Mouse (Mus musculus) intestine, embryonic 16.5 days (tissue): ENCODE measurements around the gene Nle1. TPM values are rescaled to one million over a fixed set of nuclear protein-coding genes. Genes with fewer than 3 reads are reported as not detected.
A peak's percentile ranks its signal among the peaks of the same experiment; 100 is the strongest.

Source experiments
- ATAC-seq: fragments of 200-750 bp; cut with Nextera tagmentation; 2 replicates; pipeline ENCODE4 v1.8.0; 2017; ENCODE audit warnings: moderate TSS enrichment, moderate library complexity
- H3K27ac ChIP-seq: fragments of 300-500 bp; sonication (generic); 2 replicates; pipeline ENCODE4 v1.5.1; 2014; ENCODE audit warnings: mild to moderate bottlenecking, low read length
- H3K27me3 ChIP-seq: fragments of 300-500 bp; sonication (generic); replicated peaks from 2 replicates; pipeline ENCODE4 v1.6.1; 2014; ENCODE audit warnings: low read length, control low read depth, mixed read lengths; ENCODE audit not compliant: control insufficient read depth, insufficient read depth
- H3K36me3 ChIP-seq: fragments of 300-500 bp; sonication (generic); 2 replicates; pipeline ENCODE4 v1.6.1; 2014; ENCODE audit warnings: low read length, control low read depth; ENCODE audit not compliant: control insufficient read depth, insufficient read depth
- H3K4me1 ChIP-seq: fragments of 300-500 bp; sonication (generic); 2 replicates; pipeline ENCODE4 v1.6.1; 2014; ENCODE audit warnings: low read length, control low read depth, mixed read lengths; ENCODE audit not compliant: control insufficient read depth, insufficient read depth
- H3K4me2 ChIP-seq: fragments of 300-500 bp; sonication (generic); 2 replicates; pipeline ENCODE4 v1.6.1; 2014; ENCODE audit warnings: low read depth, low read length, control low read depth
- H3K4me3 ChIP-seq: fragments of 300-500 bp; sonication (generic); 2 replicates; pipeline ENCODE4 v1.5.1; 2014; ENCODE audit warnings: mild to moderate bottlenecking, low read length
- H3K9ac ChIP-seq: fragments of 300-500 bp; sonication (generic); 2 replicates; pipeline ENCODE4 v1.6.1; 2014; ENCODE audit warnings: low read depth, low read length
- H3K9me3 ChIP-seq: fragments of 300-500 bp; sonication (generic); 2 replicates; pipeline ENCODE4 v1.6.1; 2016; ENCODE audit warnings: low read length, control low read depth; ENCODE audit not compliant: control insufficient read depth
- WGBS: fragments of 180-500 bp; shearing (Covaris S2); extraction: QIAGEN DNeasy Blood & Tissue Kit; methylation state at CpG from one replicate; pipeline ENCODE4 v1.1.7; 2014; 5-methylcytosine and 5-hydroxymethylcytosine counted together
- polyA plus RNA-seq: library from polyadenylated mRNA; unstranded; fragments of >200 nt; fragmentation: Nextera tagmentation; extraction: Ambion mirVana; gene quantifications from 2 replicates; pipeline ENCODE4 v1.2.1, GENCODE M21; 2015

Gene Nle1
- polyA plus RNA-seq, 1 experiment from 2014 or later, result 31.2 TPM

DNA sequence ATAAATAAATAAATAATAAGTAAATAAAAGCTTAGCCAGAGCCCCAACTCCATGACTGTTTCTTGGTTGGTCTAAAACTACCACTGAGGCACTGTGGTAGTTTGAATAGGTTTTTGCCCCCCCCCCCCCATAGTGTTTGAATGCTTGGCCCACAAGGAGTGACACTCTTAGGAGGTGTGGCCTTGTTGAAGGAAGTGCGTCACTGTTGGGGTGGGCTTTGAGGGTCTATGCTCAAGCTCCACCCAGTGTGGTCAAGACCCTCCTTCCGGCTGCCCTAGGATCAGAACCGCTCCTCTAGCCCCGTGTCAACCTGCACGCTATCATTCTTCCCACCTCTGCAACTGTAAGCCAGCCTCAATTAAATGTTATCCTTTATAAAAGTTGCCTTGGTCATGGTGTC is 32.6 kb downstream of the Nle1 start:
- WGBS, result 86% methylated on average over 5 of the region's 5 CpGs
- ATAC-seq, result no peak

GRCm38 (mm10) chr11:82874924-82875323 is 33.3 kb downstream of the Nle1 start:
- H3K27me3 ChIP-seq, result no peaks in the 10 kb centered on the region
- no peaks in the 10 kb centered on the region for H3K4me1 ChIP-seq
- no peak overlapping the region for H3K4me2 ChIP-seq
- H3K9me3 ChIP-seq, result no peaks in the 10 kb centered on the region
- no peak for ATAC-seq
- H3K9ac ChIP-seq, result no peak overlapping the region
- WGBS, result 43% methylated on average over 5 of the region's 5 CpGs
- no peak overlapping the region for H3K4me3 ChIP-seq
- H3K36me3 ChIP-seq, result peaks cover 9% of the 10 kb centered on the region
- H3K27ac ChIP-seq, result no peak overlapping the region

More for the DNA sequence above, 32.6 kb downstream of the Nle1 start:
- H3K9ac ChIP-seq, result no peak overlapping the region
- no peaks in the 10 kb centered on the region for H3K4me1 ChIP-seq
- no peak overlapping the region for H3K4me3 ChIP-seq
- H3K9me3 ChIP-seq, result no peaks in the 10 kb centered on the region
- no peak overlapping the region for H3K4me2 ChIP-seq
- peaks cover 9% of the 10 kb centered on the region for H3K36me3 ChIP-seq
- H3K27ac ChIP-seq, result no peak overlapping the region
- H3K27me3 ChIP-seq, result no peaks in the 10 kb centered on the region

DNA sequence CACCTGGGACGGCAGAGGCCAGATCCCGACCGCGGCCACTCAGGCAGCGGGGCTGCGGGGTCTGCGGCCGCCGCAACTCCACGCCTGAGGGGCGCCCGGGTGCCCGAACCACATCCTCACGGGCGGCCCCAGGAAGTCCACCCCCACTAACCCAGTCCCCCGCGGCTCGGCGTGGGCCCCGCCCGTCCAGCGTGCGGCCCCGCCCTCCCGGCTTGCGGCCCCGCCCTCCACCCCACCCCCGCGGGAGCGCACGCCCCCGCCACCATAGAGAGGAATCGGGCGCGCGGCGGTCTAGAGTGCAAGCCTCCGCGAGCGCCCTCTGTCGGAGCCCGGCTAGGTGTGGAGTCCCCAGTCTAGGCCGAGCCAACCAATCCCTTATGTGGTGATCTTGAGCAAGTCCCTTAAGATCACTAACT is 37.2 kb downstream of the Nle1 start, which contains the start of gene Rffl:
Gene Rffl (minus strand): TSS at position 180 of the 416 bp plus-strand sequence.
- Histone ChIP-seq H3K9ac (peak within 1 kb of the TSS; percentile 87), H3K27me3 (no peaks in the 10 kb centered on the region), H3K27ac (peak within 1 kb of the TSS; percentile 82), H3K4me1 (no peaks in the 10 kb centered on the region), H3K36me3 (no peaks in the 10 kb centered on the region), H3K4me3 (peak within 1 kb of the TSS; percentile 87), H3K4me2 (peak within 1 kb of the TSS; percentile 59), H3K9me3 (no peaks in the 10 kb centered on the region)
- WGBS, result 0% methylated on average over 33 of the region's 43 CpGs
- peak; percentile 98 for ATAC-seq

GRCm38 (mm10) chr11:82870173-82871030 is 37.8 kb downstream of the Nle1 start:
- WGBS, result 2% methylated on average over 36 of the region's 36 CpGs
- peak overlapping the region; percentile 82 for H3K27ac ChIP-seq

DNA sequence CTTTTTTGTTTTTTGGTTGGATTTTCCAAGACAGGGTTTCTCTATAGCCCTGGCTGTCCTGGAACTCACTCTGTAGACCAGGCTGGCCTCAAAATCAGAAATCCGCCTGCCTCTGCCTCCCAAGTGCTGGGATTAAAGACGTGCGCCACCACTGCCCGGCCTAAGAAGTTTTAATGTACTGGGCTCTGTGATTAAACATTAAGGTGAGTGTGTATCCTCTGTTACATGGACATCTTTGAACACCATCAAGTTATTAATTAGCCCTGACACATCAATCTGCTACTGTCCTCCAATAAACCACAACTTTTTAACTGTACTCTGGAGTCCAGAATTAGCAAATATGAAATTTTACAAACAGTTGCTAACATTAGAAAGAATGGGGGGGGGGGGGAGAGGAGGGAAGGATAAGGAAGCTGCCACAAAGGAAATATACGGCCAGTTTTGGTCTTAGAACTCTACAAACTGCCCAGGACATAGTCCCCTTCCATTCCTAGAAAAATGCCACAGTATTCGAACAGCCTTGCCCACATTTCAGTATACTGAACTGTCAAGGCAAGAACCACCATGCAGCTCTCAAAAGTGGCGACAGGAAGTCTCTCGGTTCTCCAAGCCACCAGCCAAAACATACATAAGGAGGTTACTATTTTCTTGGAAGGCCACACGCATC is 38.6 kb downstream of the Nle1 start:
- peak overlapping the region; percentile 82 for H3K27ac ChIP-seq

More at GRCm38 (mm10) chr11:82870173-82871030, 37.8 kb downstream of the Nle1 start:
- Histone ChIP-seq H3K9ac (peak overlapping the region; percentile 87), H3K4me2 (peak overlapping the region; percentile 59), H3K36me3 (no peaks in the 10 kb centered on the region), H3K4me3 (peak overlapping the region; percentile 87), H3K4me1 (no peaks in the 10 kb centered on the region), H3K9me3 (no peaks in the 10 kb centered on the region), H3K27me3 (no peaks in the 10 kb centered on the region)
- ATAC-seq, result peak; percentile 83

DNA sequence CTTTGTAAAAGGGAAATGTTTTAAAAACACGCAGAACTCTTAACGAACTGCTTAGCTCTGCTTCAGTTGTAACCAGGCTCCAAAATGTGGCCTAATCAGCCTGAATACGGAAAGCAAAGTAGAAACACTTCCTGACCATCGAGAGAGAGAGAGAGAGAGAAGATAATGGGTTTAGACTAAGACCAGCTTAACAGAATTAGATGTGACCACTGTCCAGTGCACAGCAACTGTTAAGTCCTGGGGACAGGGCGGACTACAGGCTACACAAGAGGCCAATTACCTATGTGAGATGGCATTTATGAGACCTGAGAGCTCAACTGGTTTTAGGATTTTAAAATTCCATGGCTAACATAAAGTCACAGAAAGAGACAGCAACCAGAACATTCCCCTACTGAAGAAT is 40.3 kb downstream of the Nle1 start:
- Histone ChIP-seq H3K4me3 (no peak overlapping the region), H3K4me2 (no peak overlapping the region), H3K9ac (no peak overlapping the region), H3K4me1 (no peaks in the 10 kb centered on the region), H3K27me3 (no peaks in the 10 kb centered on the region), H3K27ac (no peak overlapping the region), H3K36me3 (no peaks in the 10 kb centered on the region), H3K9me3 (no peaks in the 10 kb centered on the region)
- 88% methylated on average over 5 of the region's 5 CpGs for WGBS
- ATAC-seq, result no peak

More for the DNA sequence above, 38.6 kb downstream of the Nle1 start:
- ATAC-seq, result no peak
- no peaks in the 10 kb centered on the region for H3K27me3 ChIP-seq
- H3K9me3 ChIP-seq, result no peaks in the 10 kb centered on the region
- H3K4me3 ChIP-seq, result peak overlapping the region; percentile 87
- WGBS, result 59% methylated on average over 9 of the region's 9 CpGs
- H3K36me3 ChIP-seq, result no peaks in the 10 kb centered on the region
- H3K9ac ChIP-seq, result peak overlapping the region; percentile 87
- H3K4me2 ChIP-seq, result peak overlapping the region; percentile 59
- no peaks in the 10 kb centered on the region for H3K4me1 ChIP-seq

GRCm38 (mm10) chr11:82866850-82867564 is 41.2 kb downstream of the Nle1 start:
- no peak overlapping the region for H3K27ac ChIP-seq
- H3K9me3 ChIP-seq, result no peaks in the 10 kb centered on the region
- H3K36me3 ChIP-seq, result no peaks in the 10 kb centered on the region
- H3K4me1 ChIP-seq, result no peaks in the 10 kb centered on the region
- no peaks in the 10 kb centered on the region for H3K27me3 ChIP-seq
- WGBS, result 37% methylated on average over 7 of the region's 7 CpGs
- H3K9ac ChIP-seq, result no peak overlapping the region
- ATAC-seq, result no peak
- no peak overlapping the region for H3K4me3 ChIP-seq
- H3K4me2 ChIP-seq, result no peak overlapping the region

DNA sequence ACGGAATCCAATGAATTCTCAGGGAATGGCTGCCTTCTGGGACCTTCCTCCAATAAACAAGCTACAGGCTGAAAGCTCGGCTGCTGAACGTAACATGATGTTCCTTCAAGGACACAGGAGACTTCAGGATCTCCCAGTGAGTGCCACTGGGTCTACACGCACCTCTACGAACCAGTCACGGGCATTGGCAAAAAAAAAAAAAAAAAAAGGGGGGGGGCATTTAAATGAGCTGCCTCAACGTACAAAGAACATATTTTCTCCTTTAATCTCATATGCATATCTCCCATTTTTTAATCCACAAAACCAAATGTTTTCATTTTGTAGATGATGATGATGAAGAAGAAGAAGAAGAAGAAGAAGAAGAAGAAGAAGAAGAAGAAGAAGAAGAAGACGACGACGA is 42.3 kb downstream of the Nle1 start:
- no peaks in the 10 kb centered on the region for H3K4me1 ChIP-seq
- H3K9ac ChIP-seq, result no peak overlapping the region
- no peak overlapping the region for H3K27ac ChIP-seq
- WGBS, result 83% methylated on average over 10 of the region's 10 CpGs
- H3K36me3 ChIP-seq, result no peaks in the 10 kb centered on the region
- no peak for ATAC-seq
- no peak overlapping the region for H3K4me2 ChIP-seq
- no peaks in the 10 kb centered on the region for H3K27me3 ChIP-seq
- H3K4me3 ChIP-seq, result no peak overlapping the region
- no peaks in the 10 kb centered on the region for H3K9me3 ChIP-seq

- H3K27me3 ChIP-seq, result no peaks in the 10 kb centered on the region
- no peak overlapping the region for H3K4me2 ChIP-seq
- no peaks in the 10 kb centered on the region for H3K4me1 ChIP-seq
- H3K27ac ChIP-seq, result no peak overlapping the region
- H3K36me3 ChIP-seq, result no peaks in the 10 kb centered on the region
- peak; percentile 83 for ATAC-seq
- no peak overlapping the region for H3K9ac ChIP-seq
- H3K4me3 ChIP-seq, result no peak overlapping the region
- 51% methylated on average over 4 of the region's 4 CpGs for WGBS
- no peaks in the 10 kb centered on the region for H3K9me3 ChIP-seq
Observed at GRCm38 (mm10) chr11:82863488-82863931, 44.7 kb downstream of the Nle1 start.
